Mouse (Mus musculus): ENCODE results near the gene Palm2. TPM values are rescaled to one million over a fixed set of nuclear protein-coding genes. Genes with fewer than 3 reads are reported as not detected.

Gene Palm2
- polyA plus RNA-seq, 1 experiment from 2014 or later = 20.2 TPM

- no peak overlapping the region for H3K4me3 ChIP-seq
- H3K27ac ChIP-seq = no peak overlapping the region
- ATAC-seq (replicated peaks; ENCODE audit: insufficient number of reproducible peaks, insufficient read depth, low FRiP score, low read depth) = no peak
- H3K27me3 ChIP-seq = no peaks in the 10 kb centered on the region
- no peaks in the 10 kb centered on the region for H3K9me3 ChIP-seq (replicated peaks)
- WGBS = 55% methylated on average over 4 of the region's 4 CpGs
- no peak overlapping the region for H3K4me2 ChIP-seq
- peaks cover 8% of the 10 kb centered on the region for H3K4me1 ChIP-seq (replicated peaks)
- H3K9ac ChIP-seq = no peak overlapping the region
- H3K36me3 ChIP-seq = no peaks in the 10 kb centered on the region
These were observed 282.7 kb downstream of the Palm2 start for GRCm38 (mm10) chr4:57716735-57717134.

- WGBS = 89% methylated on average over 9 of the region's 9 CpGs
- ATAC-seq (replicated peaks; ENCODE audit: insufficient number of reproducible peaks, insufficient read depth, low FRiP score, low read depth) = no peak
- Histone ChIP-seq H3K4me3 (no peak within 1 kb of the TSS), H3K4me2 (no peak within 1 kb of the TSS), H3K27ac (no peak within 1 kb of the TSS), H3K4me1 (replicated peaks) (peaks cover 8% of the 10 kb centered on the region), H3K36me3 (no peaks in the 10 kb centered on the region), H3K27me3 (no peaks in the 10 kb centered on the region), H3K9ac (no peak within 1 kb of the TSS), H3K9me3 (replicated peaks) (no peaks in the 10 kb centered on the region)
These were observed 283.3 kb downstream of the Palm2 start, which contains the start of gene Akap2 for GRCm38 (mm10) chr4:57717354-57717753. Gene Akap2, plus strand, starts transcription at chr4:57717657.

GRCm38 (mm10) chr4:57719370-57719769 lies 285.3 kb downstream of the Palm2 start:
- Histone ChIP-seq H3K9ac (no peak overlapping the region), H3K4me1 (replicated peaks) (peaks cover 13% of the 10 kb centered on the region), H3K4me2 (no peak overlapping the region), H3K27me3 (no peaks in the 10 kb centered on the region), H3K27ac (no peak overlapping the region), H3K9me3 (replicated peaks) (no peaks in the 10 kb centered on the region), H3K36me3 (no peaks in the 10 kb centered on the region), H3K4me3 (no peak overlapping the region)
- no peak for ATAC-seq (replicated peaks; ENCODE audit: insufficient number of reproducible peaks, insufficient read depth, low FRiP score, low read depth)
- 84% methylated on average over 1 of the region's 1 CpGs for WGBS

GRCm38 (mm10) chr4:57720869-57721361 lies 286.9 kb downstream of the Palm2 start:
- WGBS = 47% methylated on average over 7 of the region's 7 CpGs
- H3K27ac ChIP-seq = peak overlapping the region; percentile 11
- no peak overlapping the region for H3K4me2 ChIP-seq
- H3K36me3 ChIP-seq = no peaks in the 10 kb centered on the region
- H3K9me3 ChIP-seq (replicated peaks) = no peaks in the 10 kb centered on the region
- H3K9ac ChIP-seq = no peak overlapping the region
- no peak for ATAC-seq (replicated peaks; ENCODE audit: insufficient number of reproducible peaks, insufficient read depth, low FRiP score, low read depth)
- no peaks in the 10 kb centered on the region for H3K27me3 ChIP-seq
- peaks cover 13% of the 10 kb centered on the region for H3K4me1 ChIP-seq (replicated peaks)
- no peak overlapping the region for H3K4me3 ChIP-seq

- H3K4me3 ChIP-seq = no peak overlapping the region
- no peak for ATAC-seq (replicated peaks; ENCODE audit: insufficient number of reproducible peaks, insufficient read depth, low FRiP score, low read depth)
- no peaks in the 10 kb centered on the region for H3K27me3 ChIP-seq
- peaks cover 13% of the 10 kb centered on the region for H3K4me1 ChIP-seq (replicated peaks)
- H3K9me3 ChIP-seq (replicated peaks) = no peaks in the 10 kb centered on the region
- H3K9ac ChIP-seq = no peak overlapping the region
- H3K27ac ChIP-seq = no peak overlapping the region
- H3K36me3 ChIP-seq = no peaks in the 10 kb centered on the region
- no peak overlapping the region for H3K4me2 ChIP-seq
- 84% methylated on average over 4 of the region's 4 CpGs for WGBS
These were observed 288.2 kb downstream of the Palm2 start for GRCm38 (mm10) chr4:57722296-57722695.

GRCm38 (mm10) chr4:57723659-57724058 lies 289.6 kb downstream of the Palm2 start:
- H3K4me1 ChIP-seq (replicated peaks) = peaks cover 15% of the 10 kb centered on the region
- H3K9ac ChIP-seq = no peak overlapping the region
- no peak for ATAC-seq (replicated peaks; ENCODE audit: insufficient number of reproducible peaks, insufficient read depth, low FRiP score, low read depth)
- no peak overlapping the region for H3K4me3 ChIP-seq
- no peaks in the 10 kb centered on the region for H3K9me3 ChIP-seq (replicated peaks)
- no peaks in the 10 kb centered on the region for H3K27me3 ChIP-seq
- 65% methylated on average over 2 of the region's 2 CpGs for WGBS
- no peak overlapping the region for H3K27ac ChIP-seq
- H3K36me3 ChIP-seq = no peaks in the 10 kb centered on the region
- H3K4me2 ChIP-seq = no peak overlapping the region

GRCm38 (mm10) chr4:57725569-57725968 lies 291.5 kb downstream of the Palm2 start:
- no peak for ATAC-seq (replicated peaks; ENCODE audit: insufficient number of reproducible peaks, insufficient read depth, low FRiP score, low read depth)
- Histone ChIP-seq H3K4me3 (no peak overlapping the region), H3K36me3 (no peaks in the 10 kb centered on the region), H3K9me3 (replicated peaks) (no peaks in the 10 kb centered on the region), H3K4me1 (replicated peaks) (peaks cover 25% of the 10 kb centered on the region), H3K9ac (no peak overlapping the region), H3K4me2 (no peak overlapping the region), H3K27me3 (no peaks in the 10 kb centered on the region), H3K27ac (no peak overlapping the region)
- WGBS = 78% methylated on average over 1 of the region's 1 CpGs

- H3K9ac ChIP-seq = no peak overlapping the region
- no peaks in the 10 kb centered on the region for H3K9me3 ChIP-seq (replicated peaks)
- H3K27me3 ChIP-seq = no peaks in the 10 kb centered on the region
- no peak for ATAC-seq (replicated peaks; ENCODE audit: insufficient number of reproducible peaks, insufficient read depth, low FRiP score, low read depth)
- 81% methylated on average over 4 of the region's 4 CpGs for WGBS
- no peak overlapping the region for H3K4me3 ChIP-seq
- no peak overlapping the region for H3K27ac ChIP-seq
- no peak overlapping the region for H3K4me2 ChIP-seq
- peaks cover 32% of the 10 kb centered on the region for H3K4me1 ChIP-seq (replicated peaks)
- peaks cover 2% of the 10 kb centered on the region; the same call in 1 of the 2 replicates for H3K36me3 ChIP-seq
These were observed 294.6 kb downstream of the Palm2 start for GRCm38 (mm10) chr4:57728611-57729183.

- H3K4me1 ChIP-seq (replicated peaks) = peaks cover 30% of the 10 kb centered on the region
- H3K36me3 ChIP-seq = peaks cover 2% of the 10 kb centered on the region; the same call in 1 of the 2 replicates
- 79% methylated on average over 6 of the region's 6 CpGs for WGBS
- H3K9ac ChIP-seq = no peak overlapping the region
- H3K4me3 ChIP-seq = no peak overlapping the region
- no peak overlapping the region for H3K4me2 ChIP-seq
- no peaks in the 10 kb centered on the region for H3K9me3 ChIP-seq (replicated peaks)
- H3K27ac ChIP-seq = no peak overlapping the region
- H3K27me3 ChIP-seq = no peaks in the 10 kb centered on the region
- ATAC-seq (replicated peaks; ENCODE audit: insufficient number of reproducible peaks, insufficient read depth, low FRiP score, low read depth) = no peak
These were observed 296.0 kb downstream of the Palm2 start for GRCm38 (mm10) chr4:57730047-57730446.

GRCm38 (mm10) chr4:57730801-57731598 lies 297.0 kb downstream of the Palm2 start:
- Histone ChIP-seq H3K27ac (peak overlapping the region; percentile 37), H3K27me3 (no peaks in the 10 kb centered on the region), H3K4me1 (replicated peaks) (peaks cover 30% of the 10 kb centered on the region), H3K4me3 (no peak overlapping the region), H3K4me2 (no peak overlapping the region), H3K36me3 (peaks cover 2% of the 10 kb centered on the region; the same call in 1 of the 2 replicates), H3K9ac (no peak overlapping the region), H3K9me3 (replicated peaks) (no peaks in the 10 kb centered on the region)
- 60% methylated on average over 11 of the region's 11 CpGs for WGBS
- ATAC-seq (replicated peaks; ENCODE audit: insufficient number of reproducible peaks, insufficient read depth, low FRiP score, low read depth) = no peak

GRCm38 (mm10) chr4:57732351-57732750 lies 298.3 kb downstream of the Palm2 start:
- Histone ChIP-seq H3K4me3 (no peak overlapping the region), H3K4me1 (replicated peaks) (peaks cover 30% of the 10 kb centered on the region), H3K27me3 (no peaks in the 10 kb centered on the region), H3K9me3 (replicated peaks) (no peaks in the 10 kb centered on the region), H3K36me3 (peaks cover 2% of the 10 kb centered on the region; the same call in 1 of the 2 replicates), H3K27ac (no peak overlapping the region), H3K9ac (no peak overlapping the region), H3K4me2 (no peak overlapping the region)
- WGBS = 87% methylated on average over 5 of the region's 5 CpGs
- ATAC-seq (replicated peaks; ENCODE audit: insufficient number of reproducible peaks, insufficient read depth, low FRiP score, low read depth) = no peak
